Mouse (Mus musculus) adrenal gland, adult 18-20 months (tissue): ENCODE results near the gene Polm. TPM values are rescaled to one million over a fixed set of nuclear protein-coding genes. Genes with fewer than 3 reads are reported as not detected.

Source experiments
- DNase-seq, 2 experiments: peaks; one replicate each; pipeline ENCODE4 v3.0.0; 2021 to 2022; ENCODE audit warnings: low spot score in 2 of 2
- total RNA-seq, 2 experiments: library from RNA; stranded (reverse); gene quantifications; 1 replicate in 1 of 2; 2 replicates in 1 of 2; pipeline ENCODE4 v1.2.3; 2021

The Polm gene
- total RNA-seq, 2 experiments from 2014 or later, result 4.9 to 5.3 TPM

DNA sequence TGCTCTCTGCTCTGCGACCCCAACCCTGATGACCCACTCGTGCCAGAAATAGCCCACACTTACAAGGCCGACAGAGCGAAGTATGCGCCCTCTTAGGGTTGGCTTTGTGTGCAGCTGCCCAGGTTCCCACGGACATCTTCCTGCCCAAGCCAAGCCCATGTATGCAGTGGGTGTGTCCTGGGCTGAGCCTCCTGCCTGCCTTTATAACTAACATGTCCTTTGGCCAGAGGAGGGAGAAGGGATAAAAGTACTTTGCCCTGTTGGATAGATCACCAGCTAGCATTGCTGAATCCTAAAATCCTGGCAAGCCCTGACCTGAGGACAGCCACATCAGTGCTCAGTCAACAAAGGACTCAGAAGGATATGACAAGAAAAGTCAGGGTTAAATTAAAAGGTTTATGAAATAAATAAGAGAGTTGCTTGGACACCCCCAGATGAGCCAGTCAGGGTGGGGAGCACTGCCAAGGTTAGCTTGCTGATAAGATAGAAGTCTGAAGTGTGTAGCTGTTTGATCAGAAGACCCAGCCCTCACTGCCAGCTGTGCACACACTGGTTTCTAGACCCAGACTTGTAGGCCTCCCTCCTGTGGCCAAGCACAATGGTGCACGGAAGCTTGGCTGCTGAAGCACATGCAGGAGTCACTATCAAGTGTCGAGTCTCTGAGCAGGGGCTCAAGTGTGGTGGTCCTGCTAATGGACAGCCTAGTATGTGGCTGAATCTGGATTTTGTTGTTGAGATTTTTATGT, 55.4 kb downstream of the Polm start:
- no peak for DNase-seq

- DNase-seq, result no peak
Observed at GRCm38 (mm10) chr11:5780035-5780499, 57.7 kb downstream of the Polm start.

- no peak for DNase-seq
Observed at GRCm38 (mm10) chr11:5778481-5778880, 59.3 kb downstream of the Polm start.

Other genes starting within 250 kb of the Polm start
- 100 to 1,000 TPM; 127 to 172 TPM for gene Mrps24, start 122.3 kb downstream of the Polm start, total RNA-seq
- 10 to 100 TPM; 70.4 to 74.7 TPM for gene Urgcp, start 75.6 kb downstream of the Polm start, total RNA-seq
- gene Dbnl, start 49.5 kb downstream of the Polm start, total RNA-seq, result 10 to 100 TPM; 50.1 to 65.1 TPM
- 1 to 10 TPM in 1 of 2 experiments, not detected in 1; 1.1 TPM for gene Pgam2, start 34.3 kb downstream of the Polm start, total RNA-seq
- 100 to 1,000 TPM; 245 to 387 TPM for gene Aebp1, start 23.9 kb upstream of the Polm start, total RNA-seq
- gene Pold2, start 40.3 kb upstream of the Polm start, total RNA-seq, result 10 to 100 TPM; 34.1 to 44.6 TPM
- gene Myl7, start 60.8 kb upstream of the Polm start, total RNA-seq, result not detected
- 1 to 10 TPM; 3.9 to 6.9 TPM for gene Gck, start 112.1 kb upstream of the Polm start, total RNA-seq
- 10 to 100 TPM; 65.6 to 85.9 TPM for gene Ykt6, start 117.7 kb upstream of the Polm start, total RNA-seq
- gene Camk2b, start 228.3 kb upstream of the Polm start, total RNA-seq, result 10 to 100 TPM; 11.5 to 16.9 TPM